Mouse (Mus musculus): Measurements from ENCODE around the gene Kazn.

DNA sequence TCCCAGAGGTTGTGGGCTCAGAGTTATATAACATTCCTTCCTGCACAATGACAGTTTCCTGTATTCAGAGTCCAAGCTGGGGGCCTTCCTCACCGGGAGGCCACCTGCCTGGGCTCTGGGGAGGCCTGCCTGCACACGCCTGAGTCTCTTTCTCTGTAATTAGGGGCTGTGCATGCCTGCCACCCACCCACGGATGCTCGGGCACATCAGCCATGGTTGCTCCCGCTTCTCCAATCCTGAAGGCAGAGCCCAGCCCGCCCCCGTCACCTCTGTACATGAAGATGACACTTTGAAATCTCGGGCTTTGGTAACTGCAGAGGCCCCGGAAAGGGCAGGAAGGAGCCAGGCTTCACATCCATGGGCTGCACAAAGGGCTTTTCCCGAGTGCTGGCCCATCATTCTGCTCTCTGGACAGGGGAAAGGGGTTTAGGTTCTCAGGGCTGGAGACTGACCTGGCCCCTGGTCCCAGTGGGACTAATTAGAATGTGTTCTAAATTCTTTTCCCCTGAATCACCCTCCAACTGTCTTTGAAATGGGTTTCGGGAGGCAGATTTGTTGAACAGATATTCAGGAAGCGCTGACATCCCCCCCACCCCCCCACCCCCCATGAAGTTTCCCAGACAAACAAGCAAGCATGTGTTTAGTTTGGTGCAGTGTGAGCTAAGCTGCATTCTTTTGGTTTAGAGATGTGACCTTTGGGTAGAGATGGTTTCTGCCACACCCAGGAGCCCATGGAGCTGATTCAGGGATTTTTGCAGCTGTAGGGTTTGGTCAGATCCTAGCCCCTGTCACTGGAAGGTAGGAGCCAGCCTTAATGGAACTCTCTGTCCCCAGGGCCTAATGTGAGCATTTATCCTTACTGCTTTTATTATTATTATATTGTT lies 12.5 kb upstream of the Kazn start:
- no peak for TF ChIP-seq CTCF (IDR thresholded peaks at IDR 0.05; ENCODE audit: borderline replicate concordance, control insufficient read depth, extremely low read depth, insufficient read depth, low read length, poor library complexity)
- no peak for TF ChIP-seq POLR2A (IDR thresholded peaks at IDR 0.05; ENCODE audit: control insufficient read depth, extremely low read depth, insufficient read depth, low read length, poor library complexity)
